Mouse (Mus musculus): Measurements from ENCODE around the gene Gcnt4.

DNA sequence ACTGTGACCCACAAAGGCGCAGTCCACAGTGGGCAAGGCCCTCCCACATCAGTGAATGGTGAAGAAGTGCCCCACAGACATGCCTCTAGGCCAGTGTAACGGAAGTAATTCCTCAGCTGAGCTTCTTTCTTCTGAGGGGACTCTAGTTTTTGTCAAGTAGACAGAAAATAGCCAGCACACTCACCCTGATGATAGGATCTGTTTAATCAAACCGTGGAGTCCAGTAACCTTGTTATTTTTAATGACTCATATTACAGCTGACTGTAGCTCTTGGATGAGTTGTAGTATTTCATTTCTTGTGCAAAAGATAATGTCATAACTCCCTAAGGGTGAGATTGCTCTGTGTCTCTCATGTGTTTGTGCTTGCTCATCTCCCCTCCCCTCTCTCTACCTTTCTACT lies 17.8 kb upstream of the Gcnt4 start:
- no peak for TF ChIP-seq MAFK (IDR thresholded peaks at IDR 0.05; ENCODE audit: insufficient read depth, low read depth, low read length)
- no peak for TF ChIP-seq ZC3H11A (IDR thresholded peaks at IDR 0.05; ENCODE audit: borderline replicate concordance, low read depth, low read length)
- TF ChIP-seq CHD2 (IDR thresholded peaks at IDR 0.05; ENCODE audit: low read depth, low read length): no peak
- no peak for TF ChIP-seq ZNF384 (IDR thresholded peaks at IDR 0.05; ENCODE audit: low read depth, low read length)

All from ES-E14 (cell line).